Mouse (Mus musculus) embryonic facial prominence, embryonic 14.5 days (tissue): ENCODE data around the gene Plscr3. TPM values are rescaled to one million over a fixed set of nuclear protein-coding genes. Genes with fewer than 3 reads are reported as not detected.

Source experiments
- ATAC-seq: fragments of 200-750 bp; cut with Nextera tagmentation; 2 replicates; pipeline ENCODE4 v1.8.0; 2017; ENCODE audit warnings: low read depth, moderate number of reproducible peaks, moderate TSS enrichment
- DNase-seq: peaks from one replicate; pipeline ENCODE4 v3.0.0-alpha.2; 2015; ENCODE audit warnings: low spot score
- H3K27ac ChIP-seq: fragments of 300-500 bp; sonication (generic); replicated peaks from 2 replicates; pipeline ENCODE4 v1.5.1; 2014; ENCODE audit warnings: low read depth, mild to moderate bottlenecking, low read length, moderate library complexity
- H3K27me3 ChIP-seq: fragments of 300-500 bp; sonication (generic); replicated peaks from 2 replicates; pipeline ENCODE4 v1.6.1; 2014; ENCODE audit warnings: low read length; ENCODE audit not compliant: control insufficient read depth, insufficient read depth
- H3K36me3 ChIP-seq: fragments of 300-500 bp; sonication (generic); 2 replicates; pipeline ENCODE4 v1.6.1; 2014; ENCODE audit warnings: low read length, mixed read lengths; ENCODE audit not compliant: control insufficient read depth, insufficient read depth
- H3K4me1 ChIP-seq: fragments of 300-500 bp; sonication (generic); 2 replicates; pipeline ENCODE4 v1.6.1; 2014; ENCODE audit warnings: antibody characterized with exemption, low read length; ENCODE audit not compliant: control insufficient read depth, insufficient read depth
- H3K4me2 ChIP-seq: fragments of 300-500 bp; sonication (generic); 2 replicates; pipeline ENCODE4 v1.6.1; 2014; ENCODE audit warnings: low read depth, mild to moderate bottlenecking, low read length, moderate library complexity, mixed read lengths
- H3K4me3 ChIP-seq: fragments of 300-500 bp; sonication (generic); 2 replicates; pipeline ENCODE4 v1.5.1; 2014; ENCODE audit warnings: low read depth, mild to moderate bottlenecking, low read length
- H3K9ac ChIP-seq: fragments of 300-500 bp; sonication (generic); 2 replicates; pipeline ENCODE4 v1.6.1; 2014; ENCODE audit warnings: low read depth, mild to moderate bottlenecking, low read length, moderate library complexity, mixed read lengths
- H3K9me3 ChIP-seq: fragments of 300-500 bp; sonication (generic); 2 replicates; pipeline ENCODE4 v1.6.1; 2016; ENCODE audit warnings: low read length; ENCODE audit not compliant: control insufficient read depth
- WGBS: fragments of 180-500 bp; shearing (Covaris S2); extraction: QIAGEN DNeasy Blood & Tissue Kit; methylation state at CpG from one replicate; pipeline ENCODE4 v1.1.7; 2014; 5-methylcytosine and 5-hydroxymethylcytosine counted together
- microRNA-seq: library from miRNA; unstranded; fragments of <30 nt; microRNA quantifications from one replicate; pipeline ENCODE4, GENCODE M21; 2016; ENCODE audit warnings: borderline number of aligned reads
- polyA plus RNA-seq: library from polyadenylated mRNA; unstranded; fragments of >200 nt; fragmentation: Nextera tagmentation; extraction: Ambion mirVana; gene quantifications from 2 replicates; pipeline ENCODE4 v1.2.1, GENCODE M21; 2014

Plscr3 gene
- polyA plus RNA-seq, 1 experiment from 2014 or later, result 102 TPM

DNA sequence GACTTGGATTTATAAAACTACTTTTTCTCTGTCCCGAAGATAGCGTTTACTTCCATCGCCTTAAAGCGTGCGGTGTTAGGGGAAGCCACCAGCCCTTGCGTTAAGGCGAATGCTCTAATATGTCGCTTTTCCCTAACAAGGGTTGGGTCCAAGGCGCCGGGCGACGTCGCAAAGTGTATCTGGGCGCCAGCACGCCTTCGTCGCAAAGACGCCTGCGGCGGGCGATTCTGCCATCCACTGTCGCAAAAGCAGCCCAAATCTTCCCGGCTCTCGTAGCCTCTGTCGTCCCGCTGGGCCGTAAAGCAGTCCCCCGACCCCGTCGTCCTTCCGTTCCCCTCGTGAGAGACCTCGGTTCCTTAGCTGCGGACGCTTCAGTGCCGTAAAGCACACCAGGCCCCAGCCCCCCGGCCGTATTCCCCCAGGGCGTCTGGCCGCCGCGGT is 55.2 kb downstream of the Plscr3 start:
- Histone ChIP-seq H3K4me2 (peak overlapping the region; percentile 98), H3K36me3 (peaks cover 29% of the 10 kb centered on the region), H3K4me1 (peaks cover 19% of the 10 kb centered on the region), H3K27me3 (no peaks in the 10 kb centered on the region), H3K9me3 (no peaks in the 10 kb centered on the region), H3K9ac (peak overlapping the region; percentile 88), H3K27ac (peak overlapping the region; percentile 96), H3K4me3 (peak overlapping the region; percentile 87)
- peak; percentile 99 for DNase-seq
- WGBS, result 0% methylated on average over 41 of the region's 42 CpGs
- peak; percentile 82 for ATAC-seq

Small RNA genes lying within 50 kb of the gene (microRNA-seq; reads per million reads assigned to microRNA genes)
- gene Mir6924, result not detected

Other genes starting within 250 kb of the Plscr3 start
- 15.6 and 17.7 TPM in 2 replicates for gene Atp1b2, start 240.4 kb upstream of the Plscr3 start, polyA plus RNA-seq
- not detected in 2 replicates for gene Shbg, start 228.5 kb upstream of the Plscr3 start, polyA plus RNA-seq
- gene Sat2, start 224.4 kb upstream of the Plscr3 start, polyA plus RNA-seq, result 15.6 and 16.6 TPM in 2 replicates
- 25.4 and 26.3 TPM in 2 replicates for gene Fxr2, start 213.4 kb upstream of the Plscr3 start, polyA plus RNA-seq
- 1.7 and 2.9 TPM in 2 replicates for gene Sox15, start 191.1 kb upstream of the Plscr3 start, polyA plus RNA-seq
- 29.1 and 33.6 TPM in 2 replicates for gene Mpdu1, start 183.7 kb upstream of the Plscr3 start, polyA plus RNA-seq
- gene Cd68, start 180.2 kb upstream of the Plscr3 start, polyA plus RNA-seq, result 22.0 and 25.5 TPM in 2 replicates
- gene Eif4a1, start 174.0 kb upstream of the Plscr3 start, polyA plus RNA-seq, result 525 and 575 TPM in 2 replicates
- gene Senp3, start 164.3 kb upstream of the Plscr3 start, polyA plus RNA-seq, result 73.6 and 88.4 TPM in 2 replicates
- gene Tnfsf13, start 160.6 kb upstream of the Plscr3 start, polyA plus RNA-seq, result 0.37 and 0.49 TPM in 2 replicates
- gene Tnfsf12, start 150.5 kb upstream of the Plscr3 start, polyA plus RNA-seq, result 13.0 and 16.6 TPM in 2 replicates
- 6.0 and 6.6 TPM in 2 replicates for gene Tnfsfm13, start 150.3 kb upstream of the Plscr3 start, polyA plus RNA-seq
- gene Polr2a, start 87.7 kb upstream of the Plscr3 start, polyA plus RNA-seq, result 39.3 and 39.7 TPM in 2 replicates
- gene Slc35g3, start 84.4 kb upstream of the Plscr3 start, polyA plus RNA-seq, result 0.12 TPM in 1 of 2 replicates, not detected in the other
- 3.5 and 3.9 TPM in 2 replicates for gene Zbtb4, start 80.5 kb upstream of the Plscr3 start, polyA plus RNA-seq
- 28.4 and 29.4 TPM in 2 replicates for gene Chrnb1, start 50.4 kb upstream of the Plscr3 start, polyA plus RNA-seq
- 2.3 and 3.3 TPM in 2 replicates for gene Fgf11, start 44.5 kb upstream of the Plscr3 start, polyA plus RNA-seq
- gene Tmem102, start 40.8 kb upstream of the Plscr3 start, polyA plus RNA-seq, result 4.1 and 4.3 TPM in 2 replicates
- not detected in 2 replicates for gene Gm39566, start 31.1 kb upstream of the Plscr3 start, polyA plus RNA-seq
- gene Spem2, start 27.9 kb upstream of the Plscr3 start, polyA plus RNA-seq, result not detected in 2 replicates
- 0.26 TPM in 1 of 2 replicates, not detected in the other for gene Spem1, start 24.2 kb upstream of the Plscr3 start, polyA plus RNA-seq
- gene Nlgn2, start 8.6 kb upstream of the Plscr3 start, polyA plus RNA-seq, result 8.3 and 10.6 TPM in 2 replicates
- gene Tmem256, start 7.9 kb upstream of the Plscr3 start, polyA plus RNA-seq, result 379 and 388 TPM in 2 replicates
- 3.2 and 3.7 TPM in 2 replicates for gene Tnk1, start 12.4 kb downstream of the Plscr3 start, polyA plus RNA-seq
- not detected in 2 replicates for gene Tmem95, start 31.6 kb downstream of the Plscr3 start, polyA plus RNA-seq
- 5.9 and 7.2 TPM in 2 replicates for gene Kctd11, start 35.0 kb downstream of the Plscr3 start, polyA plus RNA-seq
- 1.5 and 2.1 TPM in 2 replicates for gene Acap1, start 49.2 kb downstream of the Plscr3 start, polyA plus RNA-seq
- gene 2810408A11Rik, start 54.6 kb downstream of the Plscr3 start, polyA plus RNA-seq, result 5.7 and 8.3 TPM in 2 replicates
- gene Neurl4, start 54.7 kb downstream of the Plscr3 start, polyA plus RNA-seq, result 10.1 and 10.3 TPM in 2 replicates
- 55.0 and 57.2 TPM in 2 replicates for gene Gps2, start 67.5 kb downstream of the Plscr3 start, polyA plus RNA-seq
- gene Eif5a, start 75.6 kb downstream of the Plscr3 start, polyA plus RNA-seq, result 1,503 and 1,606 TPM in 2 replicates
- gene Ybx2, start 89.4 kb downstream of the Plscr3 start, polyA plus RNA-seq, result 2.9 and 4.2 TPM in 2 replicates
- gene Slc2a4, start 101.8 kb downstream of the Plscr3 start, polyA plus RNA-seq, result 16.9 and 20.8 TPM in 2 replicates
- 22.3 and 23.7 TPM in 2 replicates for gene Cldn7, start 118.4 kb downstream of the Plscr3 start, polyA plus RNA-seq
- gene Ctdnep1, start 134.8 kb downstream of the Plscr3 start, polyA plus RNA-seq, result 37.4 and 39.2 TPM in 2 replicates
- 109 and 116 TPM in 2 replicates for gene Elp5, start 136.1 kb downstream of the Plscr3 start, polyA plus RNA-seq
- 577 and 590 TPM in 2 replicates for gene Gabarap, start 144.8 kb downstream of the Plscr3 start, polyA plus RNA-seq
- 47.0 and 49.3 TPM in 2 replicates for gene Phf23, start 149.4 kb downstream of the Plscr3 start, polyA plus RNA-seq
- gene Dvl2, start 154.2 kb downstream of the Plscr3 start, polyA plus RNA-seq, result 30.8 and 36.2 TPM in 2 replicates
- gene Acadvl, start 169.0 kb downstream of the Plscr3 start, polyA plus RNA-seq, result 90.0 and 95.5 TPM in 2 replicates
- gene Dlg4, start 170.6 kb downstream of the Plscr3 start, polyA plus RNA-seq, result 7.3 and 8.4 TPM in 2 replicates
- gene Asgr1, start 207.7 kb downstream of the Plscr3 start, polyA plus RNA-seq, result 2.0 and 2.2 TPM in 2 replicates
- 0.32 TPM in 1 of 2 replicates, not detected in the other for gene Asgr2, start 246.3 kb downstream of the Plscr3 start, polyA plus RNA-seq